Mouse (Mus musculus) ovary, adult 2 months (tissue): ENCODE measurements around the gene Coq2. TPM values are rescaled to one million over a fixed set of nuclear protein-coding genes. Genes with fewer than 3 reads are reported as not detected.

Experiments used
- polyA plus RNA-seq: library from polyadenylated mRNA; depleted of rRNA; stranded (reverse); fragments of >200 nt; gene quantifications from 2 replicates; pipeline ENCODE4 v1.2.3, GENCODE M21; 2012; rRNA removed

The Coq2 gene
- 195 and 237 TPM in 2 replicates for polyA plus RNA-seq

GRCm38 (mm10) chr5:100674711-100675376, at the start of gene Coq2:
TSS of gene Coq2 (minus strand) at chr5:100675140.

GRCm38 (mm10) chr5:100719235-100720088, 44.5 kb upstream of the Coq2 start, which contains the start of gene Hpse:
TSS of gene Hpse (minus strand) at chr5:100719716.

Other genes with a start within 250 kb of the Coq2 start
- gene Lin54, start 174.5 kb downstream of the Coq2 start, polyA plus RNA-seq = 5.2 and 7.3 TPM in 2 replicates
- 19.1 and 22.9 TPM in 2 replicates for gene Cops4, start 156.8 kb downstream of the Coq2 start, polyA plus RNA-seq
- 50.6 and 73.0 TPM in 2 replicates for gene Plac8, start 102.9 kb downstream of the Coq2 start, polyA plus RNA-seq
- gene Hpse, start 44.6 kb upstream of the Coq2 start, polyA plus RNA-seq = 2.7 and 4.0 TPM in 2 replicates
- gene Helq, start 123.5 kb upstream of the Coq2 start, polyA plus RNA-seq = 7.1 and 7.8 TPM in 2 replicates
- 3.7 and 5.1 TPM in 2 replicates for gene Mrps18c, start 123.5 kb upstream of the Coq2 start, polyA plus RNA-seq
- gene Abraxas1, start 145.8 kb upstream of the Coq2 start, polyA plus RNA-seq = 3.8 and 5.9 TPM in 2 replicates
- gene Gpat3, start 170.6 kb upstream of the Coq2 start, polyA plus RNA-seq = 3.2 and 3.3 TPM in 2 replicates